Comparison of ENCODE assay signal across 8 mouse cellular contexts in the genomic region with DNA sequence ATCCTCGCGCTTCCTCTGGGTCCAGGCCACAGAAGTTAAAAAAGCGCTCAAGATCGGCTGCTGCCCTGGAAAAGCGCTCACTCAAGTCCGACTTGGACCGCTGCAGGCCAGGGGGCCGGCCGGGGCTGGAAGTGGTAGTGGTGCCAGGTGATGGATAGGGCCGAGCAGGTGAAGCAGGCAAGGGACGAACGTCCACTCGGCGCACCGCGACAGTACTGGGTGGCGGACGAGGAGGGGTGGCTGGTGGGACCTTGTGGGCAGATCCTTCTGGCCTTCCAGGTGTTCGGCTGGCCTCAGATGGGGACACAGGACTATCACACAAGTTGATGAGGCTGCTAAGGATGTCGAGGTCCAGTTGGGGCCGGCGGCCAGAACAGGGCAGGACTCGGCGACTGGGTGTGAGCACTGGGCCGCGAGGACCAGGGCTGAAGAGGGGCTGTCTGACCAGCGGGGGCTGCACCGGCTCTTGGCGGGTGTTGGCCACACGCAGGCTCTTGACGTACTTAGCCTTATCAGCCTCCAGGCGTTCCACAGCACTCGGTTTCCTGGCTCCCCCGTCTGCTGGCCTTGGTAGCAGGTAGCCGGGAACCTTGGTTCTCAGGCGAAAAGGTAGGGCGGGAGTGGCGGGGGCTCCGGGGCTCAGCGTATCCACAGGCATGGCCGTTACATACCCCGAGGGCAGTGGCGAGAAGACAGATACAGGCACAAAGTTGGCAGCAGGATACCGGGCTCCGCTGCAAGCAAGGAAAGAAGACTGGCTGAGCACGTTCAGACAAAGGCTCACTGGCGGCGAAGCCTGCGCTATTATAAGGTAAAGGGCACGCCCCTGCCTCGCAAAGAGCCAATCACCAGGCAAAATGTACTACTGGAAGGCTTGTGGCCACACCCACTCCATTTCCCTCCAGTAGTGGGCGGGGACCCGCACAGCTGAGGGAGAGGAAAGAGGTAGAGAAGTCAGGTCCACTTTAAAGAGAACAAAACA. TPM values are rescaled to one million over a fixed set of nuclear protein-coding genes. Genes with fewer than 3 reads are reported as not detected.
DNase-seq lines count a peak whose midpoint lies in the region; ATAC-seq lines count a peak whose summit lies in the region.

No protein-coding gene starts in this region.

- peak; percentile 52 for DNase-seq in cerebellum, adult 9-10 months
- DNase-seq in cerebellum, adult 18-20 months, result no peak
- peak; percentile 92 for DNase-seq in forebrain, embryonic 11.5 days (ENCODE audit: low spot score)
- peak; percentile 72 for DNase-seq in liver, embryonic 11.5 days (ENCODE audit: low spot score)
- DNase-seq in naive thymus-derived CD4-positive, alpha-beta T cell, adult 2 months (ENCODE audit: low read depth), result peak; percentile 90
- DNase-seq in spleen, postnatal 4 days (ENCODE audit: low spot score in 2 of 2), result peak; percentile 79 to 82

- peak overlapping the region; percentile 52 for H3K4me2 ChIP-seq in forebrain, embryonic 11.5 days (ENCODE audit: low read depth, low read length, severe bottlenecking)
- peak overlapping the region; percentile 75 for H3K4me2 ChIP-seq in heart, embryonic 14.5 days (ENCODE audit: low read length)
- peak overlapping the region; percentile 55 for H3K4me2 ChIP-seq in kidney, embryonic 16.5 days (replicated peaks; ENCODE audit: low read depth, low read length)
- H3K4me2 ChIP-seq in liver, embryonic 11.5 days, result peak overlapping the region; percentile 58

- H3K9me3 ChIP-seq in forebrain, embryonic 11.5 days (ENCODE audit: control insufficient read depth, low read length), result no peaks in the 10 kb centered on the region
- H3K9me3 ChIP-seq in heart, embryonic 14.5 days (ENCODE audit: control insufficient read depth, low read length), result no peaks in the 10 kb centered on the region
- H3K9me3 ChIP-seq in kidney, embryonic 16.5 days (ENCODE audit: low read length), result no peaks in the 10 kb centered on the region
- H3K9me3 ChIP-seq in liver, embryonic 11.5 days (ENCODE audit: control insufficient read depth, low read length), result no peaks in the 10 kb centered on the region

- H3K27ac ChIP-seq in forebrain, embryonic 11.5 days (ENCODE audit: low read depth, low read length), result peak overlapping the region; percentile 62
- peak overlapping the region in 1 of 2 experiments; percentile 70; a peak in 2 of 4 replicates for H3K27ac ChIP-seq in heart, embryonic 14.5 days (replicated peaks in 1 of 2; ENCODE audit: control insufficient read depth in 1 of 2, insufficient read depth in 1 of 2, low read depth in 2 of 2, low read length in 2 of 2)
- peak overlapping the region; percentile 63 for H3K27ac ChIP-seq in kidney, embryonic 16.5 days (ENCODE audit: low read length)
- 0 out of 2 replicates have a peak overlapping the region, but pooled peaks have one; percentile 2 for H3K27ac ChIP-seq in liver, embryonic 11.5 days (ENCODE audit: low read depth, low read length)

- H3K4me1 ChIP-seq in forebrain, embryonic 11.5 days (replicated peaks; ENCODE audit: control insufficient read depth, insufficient read depth, low read length), result peaks cover 32% of the 10 kb centered on the region
- H3K4me1 ChIP-seq in heart, embryonic 14.5 days (ENCODE audit: control insufficient read depth in 2 of 2, insufficient read depth in 2 of 2, low read length in 2 of 2), result peaks cover 28 to 33% of the 10 kb centered on the region in 2 experiments
- H3K4me1 ChIP-seq in kidney, embryonic 16.5 days (ENCODE audit: insufficient read depth, low read length), result peaks cover 50% of the 10 kb centered on the region
- H3K4me1 ChIP-seq in liver, embryonic 11.5 days (replicated peaks; ENCODE audit: control insufficient read depth, insufficient read depth, low read length), result peaks cover 41% of the 10 kb centered on the region

- H3K4me3 ChIP-seq in forebrain, embryonic 11.5 days (ENCODE audit: low read depth, low read length), result peak overlapping the region; percentile 34
- H3K4me3 ChIP-seq in heart, embryonic 14.5 days (ENCODE audit: control insufficient read depth in 1 of 2, insufficient read depth in 1 of 2, low read depth in 1 of 2, low read length in 2 of 2), result peak overlapping the region; percentile 27 to 33
- peak overlapping the region; percentile 36 for H3K4me3 ChIP-seq in kidney, embryonic 16.5 days (ENCODE audit: low read length)
- peak overlapping the region; percentile 22 for H3K4me3 ChIP-seq in liver, embryonic 11.5 days (ENCODE audit: low read depth, low read length)

- H3K36me3 ChIP-seq in forebrain, embryonic 11.5 days (ENCODE audit: control insufficient read depth, insufficient read depth, low read length), result no peaks in the 10 kb centered on the region; the same call in 1 of the 2 replicates
- peaks cover 15% of the 10 kb centered on the region for H3K36me3 ChIP-seq in heart, embryonic 14.5 days (ENCODE audit: control insufficient read depth, insufficient read depth, low read length)
- H3K36me3 ChIP-seq in kidney, embryonic 16.5 days (ENCODE audit: insufficient read depth, low read length), result peaks cover 13% of the 10 kb centered on the region
- peaks cover 16% of the 10 kb centered on the region; the same call in 1 of the 2 replicates for H3K36me3 ChIP-seq in liver, embryonic 11.5 days (ENCODE audit: control insufficient read depth, insufficient read depth, low read length)

- peak; percentile 89 for ATAC-seq in forebrain, embryonic 11.5 days (replicated peaks; ENCODE audit: low FRiP score)
- ATAC-seq in heart, embryonic 14.5 days (ENCODE audit: insufficient number of reproducible peaks, insufficient read depth, low FRiP score, low read depth), result peak; percentile 84
- peak; percentile 88 for ATAC-seq in kidney, embryonic 16.5 days (ENCODE audit: low FRiP score, low TSS enrichment)
- ATAC-seq in liver, embryonic 11.5 days (replicated peaks; ENCODE audit: low FRiP score), result peak; percentile 89

- H3K27me3 ChIP-seq in forebrain, embryonic 11.5 days (ENCODE audit: control insufficient read depth, insufficient read depth, low read length), result no peaks in the 10 kb centered on the region; the same call in 1 of the 2 replicates
- peaks cover 35% of the 10 kb centered on the region for H3K27me3 ChIP-seq in heart, embryonic 14.5 days (ENCODE audit: control insufficient read depth, insufficient read depth, low read length)
- H3K27me3 ChIP-seq in kidney, embryonic 16.5 days (ENCODE audit: insufficient read depth, low read length), result no peaks in the 10 kb centered on the region
- H3K27me3 ChIP-seq in liver, embryonic 11.5 days (replicated peaks; ENCODE audit: control insufficient read depth, insufficient read depth, low read length), result peaks cover 23% of the 10 kb centered on the region

- 44% methylated on average over 53 of the region's 53 CpGs for WGBS in forebrain, embryonic 11.5 days
- WGBS in heart, embryonic 14.5 days, result 37% methylated on average over 53 of the region's 53 CpGs
- 49% methylated on average over 53 of the region's 53 CpGs for WGBS in kidney, embryonic 16.5 days
- 46% methylated on average over 53 of the region's 53 CpGs for WGBS in liver, embryonic 11.5 days

- peak overlapping the region; percentile 68 for H3K9ac ChIP-seq in forebrain, embryonic 11.5 days (ENCODE audit: low read length)
- H3K9ac ChIP-seq in heart, embryonic 14.5 days (ENCODE audit: low read length), result peak overlapping the region; percentile 64
- peak overlapping the region; percentile 63 for H3K9ac ChIP-seq in kidney, embryonic 16.5 days (replicated peaks; ENCODE audit: low read length)
- no peak overlapping the region for H3K9ac ChIP-seq in liver, embryonic 11.5 days (ENCODE audit: low read depth, low read length)

RNA-seq across cellular contexts. Expression of a gene that starts 9.5 kb away (rescaled TPM):
- polyA plus RNA-seq in forebrain, embryonic 11.5 days (2014; fragmentation: Nextera tagmentation; extraction: Ambion mirVana), result 85.6 and 88.1 TPM in 2 replicates
- 8.3 and 9.3 TPM in 2 replicates for polyA plus RNA-seq in heart, embryonic 14.5 days (2014; fragmentation: Nextera tagmentation; extraction: Ambion mirVana)
- 32.1 and 34.9 TPM in 2 replicates for polyA plus RNA-seq in kidney, embryonic 16.5 days (2015; fragmentation: Nextera tagmentation; extraction: Ambion mirVana)
- polyA plus RNA-seq in liver, embryonic 11.5 days (2014; fragmentation: Nextera tagmentation; extraction: Ambion mirVana), result 15.0 and 17.0 TPM in 2 replicates

RNA-seq across cellular contexts. Expression of a gene that starts 25.8 kb away (rescaled TPM):
- 1.0 and 1.4 TPM in 2 replicates for polyA plus RNA-seq in forebrain, embryonic 11.5 days (2014; fragmentation: Nextera tagmentation; extraction: Ambion mirVana)
- 0.09 and 0.22 TPM in 2 replicates for polyA plus RNA-seq in heart, embryonic 14.5 days (2014; fragmentation: Nextera tagmentation; extraction: Ambion mirVana)
- 25.2 and 28.2 TPM in 2 replicates for polyA plus RNA-seq in kidney, embryonic 16.5 days (2015; fragmentation: Nextera tagmentation; extraction: Ambion mirVana)
- polyA plus RNA-seq in liver, embryonic 11.5 days (2014; fragmentation: Nextera tagmentation; extraction: Ambion mirVana), result 1.9 and 2.2 TPM in 2 replicates

RNA-seq across cellular contexts. Expression of a gene that starts 59.5 kb away (rescaled TPM):
- not detected in 2 replicates for polyA plus RNA-seq in forebrain, embryonic 11.5 days (2014; fragmentation: Nextera tagmentation; extraction: Ambion mirVana)
- polyA plus RNA-seq in heart, embryonic 14.5 days (2014; fragmentation: Nextera tagmentation; extraction: Ambion mirVana), result 0.32 TPM in 1 of 2 replicates, not detected in the other
- polyA plus RNA-seq in kidney, embryonic 16.5 days (2015; fragmentation: Nextera tagmentation; extraction: Ambion mirVana), result 2.8 and 3.0 TPM in 2 replicates
- 0.32 and 0.42 TPM in 2 replicates for polyA plus RNA-seq in liver, embryonic 11.5 days (2014; fragmentation: Nextera tagmentation; extraction: Ambion mirVana)

Comparison
In these comparisons a context has a peak if more than half of its experiments do, and no peak if none do; other contexts are left out.
1. DNase-seq: peak in cerebellum, adult 9-10 months (single experiment), forebrain, embryonic 11.5 days (single experiment), liver, embryonic 11.5 days (single experiment), naive thymus-derived CD4-positive, alpha-beta T cell, adult 2 months (single experiment) and spleen, postnatal 4 days (2 of 2); none in cerebellum, adult 18-20 months (0 of 2).
2. Peak in every context shown above with its lines, with median percentiles within 50 percentile points of each other: ATAC-seq, H3K4me2 ChIP-seq and H3K4me3 ChIP-seq.